Mouse (Mus musculus) liver, adult 2 months (tissue): ENCODE measurements around the gene Slc13a5.

ENCODE experiments used
- CTCF ChIP-seq: fragments of 200-500 bp; IDR thresholded peaks from 2 replicates; pipeline ENCODE4 v1.5.1; 2011; ENCODE audit warnings: low read depth, low read length, control low read depth
- POLR2A ChIP-seq: fragments of 200-500 bp; IDR thresholded peaks from 2 replicates; pipeline ENCODE4 v1.6.1; 2011; ENCODE audit warnings: low read length, control low read depth; ENCODE audit not compliant: insufficient read depth; ENCODE audit errors: extremely low read depth

DNA sequence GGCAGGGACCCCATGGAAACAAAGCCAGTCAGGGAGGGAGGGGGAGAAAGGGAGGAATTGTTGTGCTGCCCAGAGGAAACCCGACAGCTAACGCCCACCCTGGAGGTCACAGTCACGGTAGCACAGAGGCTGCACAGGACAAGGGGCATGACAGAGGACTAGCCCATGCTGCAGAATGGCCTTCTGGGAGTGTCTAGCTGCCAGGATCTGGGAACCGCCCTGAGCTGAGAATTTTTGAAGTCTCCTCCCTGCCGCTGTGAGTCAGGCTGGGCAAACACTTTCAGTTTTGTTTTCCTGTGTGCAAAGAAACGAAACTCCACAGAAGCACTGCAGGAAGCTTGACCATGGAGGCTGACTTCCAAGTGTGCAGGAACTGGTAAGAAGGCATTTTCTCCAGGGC lies 34.3 kb upstream of the Slc13a5 start, which contains the start of gene Xaf1:
- TF ChIP-seq POLR2A, result no peak
- no peak for TF ChIP-seq CTCF
